Mouse (Mus musculus): ENCODE measurements around the gene Snx33. TPM values are rescaled to one million over a fixed set of nuclear protein-coding genes. Genes with fewer than 3 reads are reported as not detected.

The Snx33 gene
- polyA plus RNA-seq, 2 experiments: 0.66 to 0.74 TPM

DNA sequence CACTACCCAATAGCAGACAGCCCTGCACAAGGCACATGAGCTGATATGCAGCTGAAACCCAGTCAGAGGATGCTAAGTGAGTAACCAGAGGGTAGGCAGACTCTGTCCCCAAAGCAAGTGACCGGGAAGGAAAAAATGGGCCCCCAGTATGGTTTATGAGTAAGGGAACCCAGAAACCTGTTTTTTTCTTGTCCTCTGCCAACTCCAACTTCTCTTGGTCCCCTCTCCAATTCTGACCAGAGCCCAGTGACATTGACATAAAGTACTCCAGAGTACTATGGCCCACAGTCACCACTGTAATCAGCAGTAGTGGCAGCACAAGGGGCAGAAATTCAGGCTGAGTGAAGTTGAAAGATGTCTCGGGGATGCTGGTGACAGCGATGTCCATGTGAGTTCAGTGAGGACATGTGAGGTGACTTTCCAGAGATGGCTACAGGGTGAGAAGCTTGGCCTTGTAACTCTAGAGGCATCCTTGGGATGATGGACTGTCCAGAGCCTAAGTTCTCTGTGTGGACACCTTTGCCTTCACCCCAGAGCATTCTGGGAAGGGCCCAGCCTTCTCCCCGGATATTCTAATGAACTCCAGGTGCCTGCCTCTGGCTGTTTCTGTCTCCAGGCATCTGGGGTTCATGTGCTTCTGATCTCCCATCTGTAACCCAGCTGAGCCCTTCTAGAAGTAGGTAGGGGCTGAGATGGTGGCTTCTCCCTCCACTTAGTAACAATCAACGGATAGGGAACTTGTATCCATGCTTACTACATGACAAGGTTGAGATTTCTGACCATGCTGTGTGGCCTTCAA lies 55.9 kb downstream of the Snx33 start:
- ATAC-seq (ENCODE audit: insufficient read depth) (no peak), DNase-seq (ENCODE audit: low read depth in 3 of 3, low spot score in 3 of 3) (no peak)
- H3K4me3 ChIP-seq (ENCODE audit: insufficient read depth in 1 of 2, low read depth in 2 of 2, low read length in 2 of 2): no peak overlapping the region
- no peaks in the 10 kb centered on the region for H3K4me1 ChIP-seq (replicated peaks; ENCODE audit: control insufficient read depth in 2 of 2, insufficient read depth in 2 of 2, low read length in 1 of 2)
- H3K9me3 ChIP-seq (ENCODE audit: control insufficient read depth, low read length): no peaks in the 10 kb centered on the region
- WGBS (ENCODE audit: insufficient replicate concordance): 63% methylated on average over 5 of the region's 5 CpGs
- H3K4me2 ChIP-seq (ENCODE audit: low read depth): no peak overlapping the region
- TF ChIP-seq EP300 (IDR thresholded peaks at IDR 0.05; ENCODE audit: low read depth) (no peak), CTCF (IDR thresholded peaks at IDR 0.05; ENCODE audit: low read depth) (no peak)
- no peaks in the 10 kb centered on the region for H3K36me3 ChIP-seq (replicated peaks; ENCODE audit: control insufficient read depth, insufficient read depth, low read depth)
- H3K27me3 ChIP-seq (ENCODE audit: control insufficient read depth, insufficient read depth, low read length): no peaks in the 10 kb centered on the region
- no peak overlapping the region for H3K27ac ChIP-seq
- no peak overlapping the region for H3K9ac ChIP-seq (replicated peaks)

DNA sequence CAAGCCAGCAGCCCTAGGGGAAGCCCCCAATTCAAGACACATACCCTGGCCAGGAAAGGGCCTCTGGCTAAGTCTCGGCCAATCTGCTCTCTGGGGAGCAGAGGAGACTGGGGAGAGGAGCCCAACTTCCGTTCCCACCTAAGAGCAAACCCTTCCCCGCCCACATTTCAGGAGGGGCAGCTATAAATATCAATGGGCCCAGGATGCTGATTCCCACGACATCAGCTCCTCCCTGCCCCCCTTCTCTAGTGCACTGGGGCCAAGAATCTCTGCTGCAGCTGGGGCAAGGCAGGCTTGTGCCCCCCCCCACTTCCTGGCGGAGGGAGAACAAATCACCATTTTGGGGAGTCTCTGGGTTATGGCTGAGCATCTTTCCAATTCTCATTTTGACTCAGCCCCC lies 57.0 kb downstream of the Snx33 start:
- H3K27ac ChIP-seq: no peak overlapping the region
- DNase-seq (ENCODE audit: low read depth in 3 of 3, low spot score in 3 of 3) (no peak), ATAC-seq (ENCODE audit: insufficient read depth) (no peak)
- TF ChIP-seq EP300 (IDR thresholded peaks at IDR 0.05; ENCODE audit: low read depth) (no peak), CTCF (IDR thresholded peaks at IDR 0.05; ENCODE audit: low read depth) (no peak)
- H3K9me3 ChIP-seq (ENCODE audit: control insufficient read depth, low read length): no peaks in the 10 kb centered on the region
- no peak overlapping the region for H3K4me3 ChIP-seq (ENCODE audit: insufficient read depth in 1 of 2, low read depth in 2 of 2, low read length in 2 of 2)
- no peaks in the 10 kb centered on the region for H3K4me1 ChIP-seq (replicated peaks; ENCODE audit: control insufficient read depth in 2 of 2, insufficient read depth in 2 of 2, low read length in 1 of 2)
- H3K27me3 ChIP-seq (ENCODE audit: control insufficient read depth, insufficient read depth, low read length): no peaks in the 10 kb centered on the region
- no peak overlapping the region for H3K9ac ChIP-seq (replicated peaks)
- H3K36me3 ChIP-seq (replicated peaks; ENCODE audit: control insufficient read depth, insufficient read depth, low read depth): no peaks in the 10 kb centered on the region
- 22% methylated on average over 5 of the region's 5 CpGs for WGBS (ENCODE audit: insufficient replicate concordance)
- H3K4me2 ChIP-seq (ENCODE audit: low read depth): no peak overlapping the region

GRCm38 (mm10) chr9:56870778-56871177 lies 57.4 kb downstream of the Snx33 start:
- Histone ChIP-seq H3K4me1 (replicated peaks; ENCODE audit: control insufficient read depth in 2 of 2, insufficient read depth in 2 of 2, low read length in 1 of 2) (no peaks in the 10 kb centered on the region), H3K36me3 (replicated peaks; ENCODE audit: control insufficient read depth, insufficient read depth, low read depth) (no peaks in the 10 kb centered on the region), H3K4me3 (ENCODE audit: insufficient read depth in 1 of 2, low read depth in 2 of 2, low read length in 2 of 2) (no peak overlapping the region), H3K27ac (no peak overlapping the region), H3K9me3 (ENCODE audit: control insufficient read depth, low read length) (no peaks in the 10 kb centered on the region), H3K4me2 (ENCODE audit: low read depth) (no peak overlapping the region), H3K27me3 (ENCODE audit: control insufficient read depth, insufficient read depth, low read length) (no peaks in the 10 kb centered on the region), H3K9ac (replicated peaks) (no peak overlapping the region)
- ATAC-seq (ENCODE audit: insufficient read depth): no peak
- 29% methylated on average over 10 of the region's 10 CpGs for WGBS (ENCODE audit: insufficient replicate concordance)
- no peak for TF ChIP-seq CTCF (IDR thresholded peaks at IDR 0.05; ENCODE audit: low read depth)
- TF ChIP-seq EP300 (IDR thresholded peaks at IDR 0.05; ENCODE audit: low read depth): no peak
- DNase-seq (ENCODE audit: low read depth in 3 of 3, low spot score in 3 of 3): no peak

DNA sequence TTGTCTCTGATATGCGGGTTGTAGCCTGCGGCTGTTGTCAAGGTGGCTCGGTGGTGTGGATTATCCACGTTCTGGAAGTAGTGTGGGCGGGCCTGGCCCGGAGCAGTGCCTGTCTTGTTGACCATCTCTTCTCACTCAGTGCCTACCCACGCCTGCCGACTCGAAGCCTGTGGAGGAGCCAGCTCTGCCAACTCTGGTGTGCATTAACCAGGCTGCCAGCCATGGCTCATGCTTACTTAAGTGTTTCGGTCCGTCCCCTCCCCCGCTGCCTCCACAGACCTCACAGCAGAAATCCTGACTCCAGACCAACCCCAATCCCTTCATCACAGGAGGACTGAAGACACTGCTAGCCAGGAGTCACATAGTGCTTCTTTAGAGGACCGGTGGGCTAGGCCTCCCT lies 58.6 kb downstream of the Snx33 start:
- Histone ChIP-seq H3K4me3 (ENCODE audit: insufficient read depth in 1 of 2, low read depth in 2 of 2, low read length in 2 of 2) (no peak overlapping the region), H3K27ac (no peak overlapping the region), H3K9me3 (ENCODE audit: control insufficient read depth, low read length) (no peaks in the 10 kb centered on the region), H3K36me3 (replicated peaks; ENCODE audit: control insufficient read depth, insufficient read depth, low read depth) (no peaks in the 10 kb centered on the region), H3K27me3 (ENCODE audit: control insufficient read depth, insufficient read depth, low read length) (no peaks in the 10 kb centered on the region; the same call in 1 of the 2 replicates), H3K4me2 (ENCODE audit: low read depth) (no peak overlapping the region), H3K4me1 (replicated peaks; ENCODE audit: control insufficient read depth in 2 of 2, insufficient read depth in 2 of 2, low read length in 1 of 2) (no peaks in the 10 kb centered on the region), H3K9ac (replicated peaks) (no peak overlapping the region)
- ATAC-seq (ENCODE audit: insufficient read depth) (no peak), DNase-seq (ENCODE audit: low read depth in 3 of 3, low spot score in 3 of 3) (no peak)
- WGBS (ENCODE audit: insufficient replicate concordance): 58% methylated on average over 13 of the region's 13 CpGs
- TF ChIP-seq EP300 (IDR thresholded peaks at IDR 0.05; ENCODE audit: low read depth) (no peak), CTCF (IDR thresholded peaks at IDR 0.05; ENCODE audit: low read depth) (no peak)

DNA sequence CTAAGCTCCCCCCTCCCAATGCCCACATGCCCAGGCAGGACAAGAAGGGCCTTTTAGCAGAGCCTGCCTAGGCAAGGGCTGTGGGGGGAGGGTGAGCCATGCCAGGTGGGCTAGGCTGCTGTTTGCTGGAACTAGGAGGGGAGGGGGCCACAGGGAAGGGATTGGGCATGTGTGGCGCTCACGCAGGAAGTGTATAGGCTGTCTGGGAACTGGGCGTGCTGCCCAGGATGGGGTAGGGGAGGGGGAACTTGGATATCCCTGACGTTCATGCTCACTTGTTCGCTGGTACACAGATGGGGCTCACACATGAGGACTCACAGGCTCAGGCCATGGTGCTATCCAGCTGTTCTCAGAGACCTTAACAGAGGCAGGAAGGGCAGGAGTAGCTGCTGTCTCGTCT lies 59.9 kb downstream of the Snx33 start:
- DNase-seq (ENCODE audit: low read depth in 3 of 3, low spot score in 3 of 3) (no peak), ATAC-seq (ENCODE audit: insufficient read depth) (no peak)
- no peaks in the 10 kb centered on the region for H3K9me3 ChIP-seq (ENCODE audit: control insufficient read depth, low read length)
- WGBS (ENCODE audit: insufficient replicate concordance): 45% methylated on average over 6 of the region's 6 CpGs
- no peak overlapping the region for H3K9ac ChIP-seq (replicated peaks)
- no peak overlapping the region for H3K27ac ChIP-seq
- no peak overlapping the region for H3K4me2 ChIP-seq (ENCODE audit: low read depth)
- no peak overlapping the region for H3K4me3 ChIP-seq (ENCODE audit: insufficient read depth in 1 of 2, low read depth in 2 of 2, low read length in 2 of 2)
- H3K36me3 ChIP-seq (replicated peaks; ENCODE audit: control insufficient read depth, insufficient read depth, low read depth): no peaks in the 10 kb centered on the region
- no peak for TF ChIP-seq EP300 (IDR thresholded peaks at IDR 0.05; ENCODE audit: low read depth)
- no peak for TF ChIP-seq CTCF (IDR thresholded peaks at IDR 0.05; ENCODE audit: low read depth)
- no peaks in the 10 kb centered on the region for H3K4me1 ChIP-seq (replicated peaks; ENCODE audit: control insufficient read depth in 2 of 2, insufficient read depth in 2 of 2, low read length in 1 of 2)
- no peaks in the 10 kb centered on the region; the same call in none of the 2 replicates for H3K27me3 ChIP-seq (ENCODE audit: control insufficient read depth, insufficient read depth, low read length)

Other genes with a start within 250 kb of the Snx33 start
- gene Lingo1, start 131.9 kb downstream of the Snx33 start, polyA plus RNA-seq (2012; rRNA removed): 0.58 and 0.77 TPM in 2 replicates
- gene Lingo1, start 131.9 kb downstream of the Snx33 start, polyA plus RNA-seq (2014; fragmentation: Nextera tagmentation; extraction: Ambion mirVana): 0.14 and 0.16 TPM in 2 replicates
- not detected in 2 replicates for gene Odf3l1, start 63.7 kb downstream of the Snx33 start, polyA plus RNA-seq (2012; rRNA removed)
- gene Odf3l1, start 63.7 kb downstream of the Snx33 start, polyA plus RNA-seq (2014; fragmentation: Nextera tagmentation; extraction: Ambion mirVana): not detected in 2 replicates
- 0.16 and 0.19 TPM in 2 replicates for gene Cspg4, start 63.3 kb downstream of the Snx33 start, polyA plus RNA-seq (2012; rRNA removed)
- gene Cspg4, start 63.3 kb downstream of the Snx33 start, polyA plus RNA-seq (2014; fragmentation: Nextera tagmentation; extraction: Ambion mirVana): 0.08 and 0.32 TPM in 2 replicates
- gene Imp3, start 9.1 kb upstream of the Snx33 start, polyA plus RNA-seq (2012; rRNA removed): 69.2 and 93.9 TPM in 2 replicates
- 49.0 and 49.8 TPM in 2 replicates for gene Imp3, start 9.1 kb upstream of the Snx33 start, polyA plus RNA-seq (2014; fragmentation: Nextera tagmentation; extraction: Ambion mirVana)
- gene Snupn, start 22.5 kb upstream of the Snx33 start, polyA plus RNA-seq (2012; rRNA removed): 3.6 and 4.6 TPM in 2 replicates
- 8.7 and 8.8 TPM in 2 replicates for gene Snupn, start 22.5 kb upstream of the Snx33 start, polyA plus RNA-seq (2014; fragmentation: Nextera tagmentation; extraction: Ambion mirVana)
- 3.1 and 3.4 TPM in 2 replicates for gene Ptpn9, start 66.6 kb upstream of the Snx33 start, polyA plus RNA-seq (2012; rRNA removed)
- gene Ptpn9, start 66.6 kb upstream of the Snx33 start, polyA plus RNA-seq (2014; fragmentation: Nextera tagmentation; extraction: Ambion mirVana): 2.7 and 4.0 TPM in 2 replicates
- gene Sin3a, start 143.7 kb upstream of the Snx33 start, polyA plus RNA-seq (2012; rRNA removed): 20.5 and 21.6 TPM in 2 replicates
- 14.9 and 16.9 TPM in 2 replicates for gene Sin3a, start 143.7 kb upstream of the Snx33 start, polyA plus RNA-seq (2014; fragmentation: Nextera tagmentation; extraction: Ambion mirVana)
- gene Man2c1, start 202.3 kb upstream of the Snx33 start, polyA plus RNA-seq (2012; rRNA removed): 27.1 and 35.4 TPM in 2 replicates
- gene Man2c1, start 202.3 kb upstream of the Snx33 start, polyA plus RNA-seq (2014; fragmentation: Nextera tagmentation; extraction: Ambion mirVana): 7.4 and 11.5 TPM in 2 replicates
- gene Neil1, start 219.9 kb upstream of the Snx33 start, polyA plus RNA-seq (2012; rRNA removed): 1.4 and 1.5 TPM in 2 replicates
- gene Neil1, start 219.9 kb upstream of the Snx33 start, polyA plus RNA-seq (2014; fragmentation: Nextera tagmentation; extraction: Ambion mirVana): 0.95 and 1.00 TPM in 2 replicates
- gene Commd4, start 230.0 kb upstream of the Snx33 start, polyA plus RNA-seq (2012; rRNA removed): 45.8 and 51.4 TPM in 2 replicates
- gene Commd4, start 230.0 kb upstream of the Snx33 start, polyA plus RNA-seq (2014; fragmentation: Nextera tagmentation; extraction: Ambion mirVana): 57.1 and 65.2 TPM in 2 replicates